Mouse (Mus musculus) cerebellum, adult 2 months (tissue): ENCODE measurements around the gene Olfr1495.

Experiments
- CTCF ChIP-seq: fragments of 200-500 bp; IDR thresholded peaks from 2 replicates; pipeline ENCODE4 v1.5.1; 2011; ENCODE audit warnings: low read depth, mild to moderate bottlenecking, control low read depth, low read length, moderate library complexity, borderline replicate concordance; ENCODE audit not compliant: insufficient read depth
- POLR2A ChIP-seq: fragments of 200-500 bp; IDR thresholded peaks from 2 replicates; pipeline ENCODE4 v1.6.1; 2011; ENCODE audit warnings: low read length, control low read depth, borderline replicate concordance; ENCODE audit not compliant: insufficient read depth

DNA sequence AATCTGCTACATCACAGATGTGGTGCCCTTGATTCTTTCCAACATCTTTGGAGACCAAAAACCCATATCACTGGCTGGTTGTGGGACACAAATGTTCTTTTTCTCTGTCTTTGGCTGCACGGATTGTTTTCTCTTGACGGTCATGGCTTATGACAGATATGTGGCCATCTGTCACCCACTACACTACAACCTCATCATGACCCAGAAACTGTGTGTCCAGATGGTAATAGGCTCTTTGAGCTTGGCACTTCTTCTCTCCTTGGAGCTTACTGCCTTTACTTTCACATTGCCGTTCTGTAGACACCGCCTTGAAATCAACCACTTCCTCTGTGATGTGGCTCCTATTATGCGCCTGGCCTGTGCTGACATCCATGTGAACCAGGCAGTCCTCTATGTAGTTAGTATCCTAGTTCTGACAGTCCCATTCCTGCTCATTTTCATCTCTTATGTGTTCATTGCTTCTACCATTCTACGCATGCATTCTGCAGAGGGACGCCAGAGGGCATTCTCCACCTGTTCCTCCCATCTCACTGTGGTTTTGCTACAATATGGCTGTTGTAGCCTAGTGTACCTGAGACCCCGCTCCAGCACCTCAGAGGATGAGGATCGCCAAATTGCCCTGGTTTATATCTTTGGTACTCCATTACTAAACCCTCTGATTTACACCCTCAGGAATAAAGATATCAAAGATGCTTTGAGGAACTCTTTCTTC is 4.3 kb downstream of the Olfr1495 start:
- TF ChIP-seq CTCF (peak; percentile 35; the same call in 1 of the 2 replicates), POLR2A (no peak)
